Mouse (Mus musculus) kidney, postnatal 4 days (tissue): ENCODE results near the gene Nmrk1.

Experiments
- DNase-seq, 2 experiments: peaks; one replicate each; pipeline ENCODE4 v3.0.0; 2021; ENCODE audit warnings: mixed read lengths in 2 of 2

The Nmrk1 gene

GRCm38 (mm10) chr19:18619060-18619459 is 12.7 kb upstream of the Nmrk1 start:
- DNase-seq, result no peak

GRCm38 (mm10) chr19:18619691-18620090 is 12.1 kb upstream of the Nmrk1 start:
- DNase-seq, result no peak

- no peak for DNase-seq
Measured at GRCm38 (mm10) chr19:18623894-18624293, 7.9 kb upstream of the Nmrk1 start.

GRCm38 (mm10) chr19:18629589-18629988 is 2.2 kb upstream of the Nmrk1 start:
- DNase-seq, result peak; percentile 85 to 91

GRCm38 (mm10) chr19:18630221-18631119 is 1.3 kb upstream of the Nmrk1 start:
- DNase-seq, result peak; percentile 61 to 73

- peak; percentile 73 to 83 for DNase-seq
Measured at GRCm38 (mm10) chr19:18631161-18631643, 548 bp upstream of the Nmrk1 start.

GRCm38 (mm10) chr19:18632231-18633185 is 758 bp downstream of the Nmrk1 start:
- peak in 1 of 2 experiments; percentile 22 for DNase-seq

GRCm38 (mm10) chr19:18637954-18638353 is 6.2 kb downstream of the Nmrk1 start:
- no peak for DNase-seq

GRCm38 (mm10) chr19:18638949-18639348 is 7.2 kb downstream of the Nmrk1 start:
- peak in 1 of 2 experiments; percentile 16 for DNase-seq

- peak in 1 of 2 experiments; percentile 27 for DNase-seq
Measured at GRCm38 (mm10) chr19:18639552-18639951, 7.8 kb downstream of the Nmrk1 start.

GRCm38 (mm10) chr19:18641001-18641400 is 9.3 kb downstream of the Nmrk1 start:
- DNase-seq, result peak in 1 of 2 experiments; percentile 22

- DNase-seq, result no peak
Measured at GRCm38 (mm10) chr19:18643411-18643810, 11.7 kb downstream of the Nmrk1 start.

- no peak for DNase-seq
Measured at GRCm38 (mm10) chr19:18644084-18644483, 12.3 kb downstream of the Nmrk1 start.

- DNase-seq, result no peak
Measured at GRCm38 (mm10) chr19:18646397-18646796, 14.6 kb downstream of the Nmrk1 start.

GRCm38 (mm10) chr19:18646853-18647420 is 15.2 kb downstream of the Nmrk1 start:
- no peak for DNase-seq

- DNase-seq, result no peak
Measured at GRCm38 (mm10) chr19:18647775-18648557, 16.2 kb downstream of the Nmrk1 start.

GRCm38 (mm10) chr19:18648558-18648945 is 16.8 kb downstream of the Nmrk1 start:
- DNase-seq, result no peak

- DNase-seq, result no peak
Measured at GRCm38 (mm10) chr19:18649955-18650354, 18.2 kb downstream of the Nmrk1 start.

- no peak for DNase-seq
Measured at GRCm38 (mm10) chr19:18650473-18650872, 18.7 kb downstream of the Nmrk1 start.

- DNase-seq, result peak in 1 of 2 experiments; percentile 11
Measured at GRCm38 (mm10) chr19:18652592-18652991, 20.8 kb downstream of the Nmrk1 start.

- DNase-seq, result no peak
Measured at GRCm38 (mm10) chr19:18653058-18653457, 21.3 kb downstream of the Nmrk1 start.

GRCm38 (mm10) chr19:18654330-18654729 is 22.6 kb downstream of the Nmrk1 start:
- DNase-seq, result no peak
